Mouse (Mus musculus) MEL (cell line): ENCODE results near the gene Osbpl10. TPM values are rescaled to one million over a fixed set of nuclear protein-coding genes. Genes with fewer than 3 reads are reported as not detected.

Source experiments
- DNase-seq: peaks from one replicate; pipeline ENCODE4 v3.0.0; 2011; ENCODE audit warnings: low read depth, low spot score
- H3K27ac ChIP-seq: 2 replicates; pipeline ENCODE4 v1.5.1; 2012; ENCODE audit warnings: low read depth, mild to moderate bottlenecking, control low read depth, low read length, moderate library complexity; ENCODE audit not compliant: control insufficient read depth
- H3K27me3 ChIP-seq, 2 experiments: fragments of 150-350 bp in 1 of 2; sonication (generic) in 1 of 2; 2 replicates each; pipeline ENCODE4 v1.6.1; 2012; ENCODE audit warnings: low read length in 2 of 2, mild to moderate bottlenecking in 2 of 2, improper control_type of control experiment in 1 of 2, moderate library complexity in 1 of 2; ENCODE audit not compliant: insufficient read depth in 2 of 2, control insufficient read depth in 1 of 2
- H3K36me3 ChIP-seq, 2 experiments: 2 replicates each; pipeline ENCODE4 v1.6.1; 2012 to 2014; ENCODE audit warnings: low read length in 2 of 2, improper control_type of control experiment in 1 of 2, inconsistent platforms in 1 of 2, mild to moderate bottlenecking in 1 of 2; ENCODE audit not compliant: insufficient read depth in 2 of 2, control insufficient read depth in 1 of 2
- H3K4me1 ChIP-seq, 2 experiments: fragments of 150-350 bp in 1 of 2; sonication (generic) in 1 of 2; 2 replicates each; pipeline ENCODE4 v1.6.1; 2012; ENCODE audit warnings: low read length in 2 of 2, improper control_type of control experiment in 1 of 2, mild to moderate bottlenecking in 1 of 2; ENCODE audit not compliant: insufficient read depth in 2 of 2, control insufficient read depth in 1 of 2
- H3K4me3 ChIP-seq, 2 experiments: fragments of 150-350 bp in 1 of 2; sonication (generic) in 1 of 2; 2 replicates each; pipeline ENCODE4 v1.5.1; 2012; ENCODE audit warnings: low read depth in 2 of 2, low read length in 2 of 2, mild to moderate bottlenecking in 2 of 2, moderate library complexity in 2 of 2, control low read depth in 1 of 2, improper control_type of control experiment in 1 of 2; ENCODE audit not compliant: control insufficient read depth in 1 of 2, insufficient read depth in 1 of 2
- H3K79me2 ChIP-seq: 2 replicates; pipeline ENCODE4 v1.6.1; 2012; ENCODE audit warnings: mild to moderate bottlenecking, low read length, moderate library complexity; ENCODE audit not compliant: control insufficient read depth, poor library complexity, insufficient read depth
- H3K9ac ChIP-seq: 2 replicates; pipeline ENCODE4 v1.6.1; 2012; ENCODE audit warnings: low read depth, mild to moderate bottlenecking, control low read depth, low read length, moderate library complexity; ENCODE audit not compliant: control insufficient read depth, poor library complexity, severe bottlenecking
- H3K9me3 ChIP-seq: fragments of 150-350 bp; sonication (generic); replicated peaks from 2 replicates; pipeline ENCODE4 v1.6.1; 2012; ENCODE audit warnings: mild to moderate bottlenecking, low read length, improper control_type of control experiment, moderate library complexity; ENCODE audit not compliant: insufficient read depth
- CHD2 ChIP-seq: IDR thresholded peaks from 2 replicates; pipeline ENCODE4 v1.6.1; 2011; ENCODE audit warnings: low read length, improper control_type of control experiment
- CTCF ChIP-seq, 3 experiments: IDR thresholded peaks in 2 of 3; conservative IDR thresholded peaks in 1 of 3; 2 replicates each; pipeline ENCODE4 v1.5.1; 2011 to 2012; ENCODE audit warnings: low read length in 3 of 3, low read depth in 2 of 3, mild to moderate bottlenecking in 2 of 3, improper control_type of control experiment in 1 of 3, inconsistent platforms in 1 of 3, mixed read lengths in 1 of 3, moderate library complexity in 1 of 3; ENCODE audit not compliant: control insufficient read depth in 1 of 3, insufficient read depth in 1 of 3, poor library complexity in 1 of 3, severe bottlenecking in 1 of 3
- ETS1 ChIP-seq: IDR thresholded peaks from 2 replicates; pipeline ENCODE4 v1.6.1; 2012; ENCODE audit warnings: low read depth, mild to moderate bottlenecking, inconsistent platforms, low read length, improper control_type of control experiment, moderate library complexity
- GATA1 ChIP-seq: IDR thresholded peaks from 2 replicates; pipeline ENCODE4 v1.6.1; 2011; ENCODE audit warnings: low read depth, low read length, improper control_type of control experiment
- JUND ChIP-seq: IDR thresholded peaks from 2 replicates; pipeline ENCODE4 v1.6.1; 2011; ENCODE audit warnings: low read depth, mild to moderate bottlenecking, improper control_type of control experiment, low read length
- KAT2A ChIP-seq: conservative IDR thresholded peaks from 2 replicates; pipeline ENCODE4 v1.6.1; 2012; ENCODE audit warnings: low read depth, low read length, improper control_type of control experiment, inconsistent platforms
- MAZ ChIP-seq: IDR thresholded peaks from 2 replicates; pipeline ENCODE4 v1.6.1; 2012; ENCODE audit warnings: low read depth, mild to moderate bottlenecking, inconsistent platforms, low read length, improper control_type of control experiment
- MEF2A ChIP-seq: IDR thresholded peaks from 2 replicates; pipeline ENCODE4 v1.6.1; 2014; ENCODE audit warnings: low read depth, mild to moderate bottlenecking, inconsistent platforms, low read length, improper control_type of control experiment; ENCODE audit not compliant: poor library complexity, insufficient replicate concordance, severe bottlenecking; ENCODE audit errors: extremely low read depth
- MXI1 ChIP-seq: IDR thresholded peaks from 2 replicates; pipeline ENCODE4 v1.6.1; 2011; ENCODE audit warnings: mild to moderate bottlenecking, low read depth, low read length, improper control_type of control experiment
- MYC ChIP-seq: IDR thresholded peaks from 2 replicates; pipeline ENCODE4 v1.6.1; 2011; ENCODE audit warnings: low read depth, mild to moderate bottlenecking, low read length, improper control_type of control experiment, moderate library complexity
- NELFE ChIP-seq: IDR thresholded peaks from 2 replicates; pipeline ENCODE4 v1.6.1; 2011; ENCODE audit warnings: low read depth, low read length, improper control_type of control experiment
- NRF1 ChIP-seq: IDR thresholded peaks from 2 replicates; pipeline ENCODE4 v1.6.1; 2014; ENCODE audit warnings: low read depth, mild to moderate bottlenecking, inconsistent platforms, low read length, improper control_type of control experiment, moderate library complexity; ENCODE audit not compliant: poor library complexity, insufficient read depth, severe bottlenecking
- POLR2A ChIP-seq, 2 experiments: IDR thresholded peaks; 2 replicates each; pipeline ENCODE4 v1.6.1; 2011 to 2012; ENCODE audit warnings: low read length in 2 of 2, mild to moderate bottlenecking in 2 of 2, control low read depth in 1 of 2, improper control_type of control experiment in 1 of 2, low read depth in 1 of 2, moderate library complexity in 1 of 2; ENCODE audit not compliant: control insufficient read depth in 1 of 2, insufficient read depth in 1 of 2, poor library complexity in 1 of 2
- RAD21 ChIP-seq: IDR thresholded peaks from 2 replicates; pipeline ENCODE4 v1.6.1; 2011; ENCODE audit warnings: mild to moderate bottlenecking, low read depth, low read length, improper control_type of control experiment
- SIN3A ChIP-seq: IDR thresholded peaks from 2 replicates; pipeline ENCODE4 v1.6.1; 2012; ENCODE audit warnings: low read length, improper control_type of control experiment, inconsistent platforms
- SMC3 ChIP-seq: IDR thresholded peaks from 2 replicates; pipeline ENCODE4 v1.6.1; 2011; ENCODE audit warnings: low read depth, low read length, improper control_type of control experiment
- TBP ChIP-seq: IDR thresholded peaks from 2 replicates; pipeline ENCODE4 v1.8.0; 2011; ENCODE audit warnings: low read depth, low read length, improper control_type of control experiment
- TCF12 ChIP-seq: IDR thresholded peaks from 2 replicates; pipeline ENCODE4 v1.6.1; 2014; ENCODE audit warnings: low read depth, mild to moderate bottlenecking, inconsistent platforms, low read length, improper control_type of control experiment, moderate library complexity
- USF2 ChIP-seq, 2 experiments: IDR thresholded peaks; 2 replicates each; pipeline ENCODE4 v1.6.1; 2011 to 2012; ENCODE audit warnings: improper control_type of control experiment in 2 of 2, low read length in 2 of 2, borderline replicate concordance in 1 of 2, inconsistent platforms in 1 of 2, low read depth in 1 of 2, mild to moderate bottlenecking in 1 of 2; ENCODE audit not compliant: insufficient read depth in 1 of 2
- ZC3H11A ChIP-seq: IDR thresholded peaks from 2 replicates; pipeline ENCODE4 v1.6.1; 2012; ENCODE audit warnings: low read depth, mild to moderate bottlenecking, inconsistent platforms, low read length, improper control_type of control experiment
- ZKSCAN1 ChIP-seq: IDR thresholded peaks from 2 replicates; pipeline ENCODE4 v1.6.1; 2012; ENCODE audit warnings: low read depth, mild to moderate bottlenecking, inconsistent platforms, low read length, improper control_type of control experiment, moderate library complexity
- ZMIZ1 ChIP-seq: IDR thresholded peaks from 2 replicates; pipeline ENCODE4 v1.6.1; 2012; ENCODE audit warnings: low read depth, mild to moderate bottlenecking, inconsistent platforms, low read length, improper control_type of control experiment, moderate library complexity
- ZNF384 ChIP-seq: IDR thresholded peaks from 2 replicates; pipeline ENCODE4 v1.6.1; 2012; ENCODE audit warnings: low read depth, mild to moderate bottlenecking, inconsistent platforms, low read length, improper control_type of control experiment
- polyA plus RNA-seq, 2 experiments: library from polyadenylated mRNA; stranded (reverse) in 1 of 2; unstranded in 1 of 2; fragments of >175 nt in 1 of 2; fragments of >200 nt in 1 of 2; gene quantifications; 2 replicates each; pipeline versions ENCODE4 v1.2.1 to v1.2.4; 2012; ENCODE audit warnings: low replicate concordance in 2 of 2, low read depth in 1 of 2; ENCODE audit not compliant: insufficient read length in 2 of 2, insufficient read depth in 1 of 2, missing spikeins in 1 of 2
- total RNA-seq: library from RNA; depleted of rRNA; stranded (reverse); fragments of 300-350 nt; gene quantifications from 2 replicates; pipeline ENCODE4 v1.2.3, GENCODE M21; 2012

Gene Osbpl10
- total and polyA plus RNA-seq, 3 experiments: not detected

DNA sequence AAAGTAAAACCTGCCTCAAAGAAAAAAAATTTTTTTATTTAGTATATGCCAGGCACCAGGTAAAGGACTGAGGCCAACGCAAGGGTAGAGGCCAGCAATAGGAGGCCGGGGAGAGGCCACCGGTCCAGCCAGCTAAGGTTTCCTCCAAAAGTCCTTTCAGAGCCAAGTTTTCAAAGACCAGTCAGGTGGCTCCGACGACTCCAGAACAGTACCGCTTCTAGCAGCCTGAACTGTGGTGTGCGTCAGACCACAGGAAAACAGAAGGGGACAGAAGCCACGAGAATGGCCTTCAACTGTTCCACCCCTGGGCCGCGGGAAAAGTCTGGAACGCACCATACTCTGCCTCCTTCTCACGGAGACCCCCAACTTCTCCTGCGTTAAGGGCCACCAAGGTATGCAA lies 45.8 kb upstream of the Osbpl10 start:
- Histone ChIP-seq H3K9me3 (no peaks in the 10 kb centered on the region), H3K36me3 (no peaks in the 10 kb centered on the region), H3K4me3 (no peak overlapping the region), H3K27me3 (no peaks in the 10 kb centered on the region), H3K79me2 (no peaks in the 10 kb centered on the region), H3K4me1 (no peaks in the 10 kb centered on the region), H3K27ac (no peak overlapping the region), H3K9ac (no peak overlapping the region)
- no peak for DNase-seq
- TF ChIP-seq MXI1 (no peak), RAD21 (no peak), ZNF384 (no peak), TBP (no peak), NRF1 (no peak)

DNA sequence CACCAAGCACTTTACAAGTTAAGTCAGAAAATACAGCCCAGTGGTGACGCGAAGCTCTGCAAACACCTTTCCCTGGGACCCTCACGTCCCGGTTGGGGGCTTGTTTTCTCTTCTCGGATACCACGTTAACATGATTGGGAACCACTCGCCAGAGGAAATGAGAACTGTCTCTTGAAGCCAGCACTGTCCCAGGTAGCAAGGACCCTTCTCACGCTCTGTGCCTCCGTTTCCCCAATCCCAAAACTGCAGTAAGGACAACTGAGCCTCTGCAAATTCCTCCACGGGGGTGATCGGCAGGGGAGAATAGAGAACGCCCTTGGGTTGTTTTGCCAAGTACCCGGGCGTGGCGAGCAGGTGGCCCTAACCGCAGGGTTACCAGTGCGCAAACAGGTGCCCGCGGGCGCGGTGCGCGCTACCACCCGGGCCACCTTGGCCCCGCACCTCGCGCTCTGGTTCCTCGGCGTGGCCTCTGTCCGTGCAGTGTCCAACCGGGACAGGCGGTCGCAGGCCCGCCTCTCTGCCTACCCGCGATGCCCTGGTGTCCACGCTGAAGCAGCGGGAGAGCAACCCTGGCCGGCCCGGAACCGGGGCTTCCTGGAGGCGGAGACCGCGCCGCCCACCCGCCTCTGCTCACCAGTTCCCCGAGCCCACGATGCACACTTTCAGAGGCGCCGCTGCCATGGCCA lies 45.2 kb upstream of the Osbpl10 start:
- TF ChIP-seq USF2 (IDR thresholded peaks at IDR 0.05; ENCODE audit: borderline replicate concordance in 1 of 2, insufficient read depth in 1 of 2, low read depth in 1 of 2, low read length in 2 of 2): no peak
- TF ChIP-seq POLR2A (IDR thresholded peaks at IDR 0.05; ENCODE audit: control insufficient read depth in 1 of 2, insufficient read depth in 1 of 2, low read depth in 1 of 2, low read length in 2 of 2, poor library complexity in 1 of 2): 0 out of 4 replicates have a peak, but pooled peaks of 1 of the 2 experiments have one; percentile 17
- Histone ChIP-seq H3K27ac (no peak overlapping the region), H3K9ac (no peak overlapping the region)

GRCm38 (mm10) chr9:114933723-114934171 lies 44.6 kb upstream of the Osbpl10 start, which contains the start of gene Gpd1l:
TSS of gene Gpd1l (minus strand) at chr9:114933987.
- Histone ChIP-seq H3K9me3 (no peaks in the 10 kb centered on the region), H3K36me3 (no peaks in the 10 kb centered on the region), H3K4me3 (no peak within 1 kb of the TSS), H3K4me1 (no peaks in the 10 kb centered on the region), H3K27me3 (no peaks in the 10 kb centered on the region), H3K9ac (no peak within 1 kb of the TSS), H3K27ac (no peak within 1 kb of the TSS), H3K79me2 (no peaks in the 10 kb centered on the region)
- no peak for DNase-seq
- TF ChIP-seq KAT2A (no peak), ETS1 (no peak), CHD2 (no peak), TCF12 (no peak), GATA1 (no peak), SMC3 (no peak), RAD21 (no peak), NELFE (no peak), MAZ (no peak), ZMIZ1 (no peak), ZKSCAN1 (no peak), ZC3H11A (no peak), MYC (no peak), TBP (no peak), JUND (no peak), MEF2A (no peak), CTCF (IDR thresholded peaks at IDR 0.05 in 2 of 3, conservative IDR thresholded peaks at IDR 0.05 in 1 of 3; ENCODE audit: control insufficient read depth in 1 of 3, insufficient read depth in 1 of 3, low read depth in 2 of 3, low read length in 3 of 3, poor library complexity in 1 of 3, severe bottlenecking in 1 of 3) (no peak), SIN3A (no peak)

More for the DNA sequence above, 45.2 kb upstream of the Osbpl10 start:
- Histone ChIP-seq H3K79me2 (no peaks in the 10 kb centered on the region), H3K27me3 (no peaks in the 10 kb centered on the region), H3K9me3 (no peaks in the 10 kb centered on the region), H3K4me1 (no peaks in the 10 kb centered on the region), H3K36me3 (no peaks in the 10 kb centered on the region), H3K4me3 (no peak overlapping the region)
- DNase-seq: no peak
